14 mouse cellular contexts compared by ENCODE assay signal in genomic region chr6:106056123-106056522, GRCm38 (mm10).
"Had no signal": no experiment of that assay in that cellular context is flagged by ENCODE, and none has a peak within 500 bp of the region (broad histone marks: within the 10 kb centered on the region; RNA-seq: fewer than 3 reads in every experiment).

No protein-coding gene starts in this region.

- H3K4me2 ChIP-seq: limb, embryonic 13.5 days; midbrain, embryonic 12.5 days; neural tube, embryonic 13.5 days; stomach, embryonic 15.5 days had no signal

- ATAC-seq: hindbrain, postnatal 0 days; midbrain, embryonic 16.5 days had no signal

- H3K4me1 ChIP-seq: limb, embryonic 13.5 days; midbrain, embryonic 12.5 days; neural tube, embryonic 13.5 days; stomach, embryonic 15.5 days had no signal

- H3K27me3 ChIP-seq: limb, embryonic 13.5 days; midbrain, embryonic 12.5 days; neural tube, embryonic 13.5 days; stomach, embryonic 15.5 days had no signal

- H3K9me3 ChIP-seq: limb, embryonic 13.5 days; midbrain, embryonic 12.5 days; neural tube, embryonic 13.5 days; stomach, embryonic 15.5 days had no signal

- H3K36me3 ChIP-seq: limb, embryonic 13.5 days; midbrain, embryonic 12.5 days; neural tube, embryonic 13.5 days; stomach, embryonic 15.5 days had no signal

- H3K4me3 ChIP-seq: layer of hippocampus, adult 2 months; limb, embryonic 13.5 days; midbrain, embryonic 12.5 days; neural tube, embryonic 13.5 days; stomach, embryonic 15.5 days had no signal

- H3K27ac ChIP-seq: hindbrain, postnatal 0 days; kidney, postnatal 0 days; layer of hippocampus, adult 2 months; limb, embryonic 13.5 days; liver, embryonic 14.5 days; midbrain, embryonic 12.5 days; neural tube, embryonic 13.5 days; stomach, embryonic 15.5 days had no signal

- H3K9ac ChIP-seq: limb, embryonic 13.5 days; liver, embryonic 14.5 days; midbrain, embryonic 12.5 days; neural tube, embryonic 13.5 days; stomach, embryonic 15.5 days had no signal

- DNase-seq: kidney, adult 11 months; kidney, adult 9 months; kidney, postnatal 36 days; lung, adult 18-20 months; thymus, postnatal 36 days had no signal
